Mouse (Mus musculus): ENCODE data around the gene Mfsd1.

Gene Mfsd1

DNA sequence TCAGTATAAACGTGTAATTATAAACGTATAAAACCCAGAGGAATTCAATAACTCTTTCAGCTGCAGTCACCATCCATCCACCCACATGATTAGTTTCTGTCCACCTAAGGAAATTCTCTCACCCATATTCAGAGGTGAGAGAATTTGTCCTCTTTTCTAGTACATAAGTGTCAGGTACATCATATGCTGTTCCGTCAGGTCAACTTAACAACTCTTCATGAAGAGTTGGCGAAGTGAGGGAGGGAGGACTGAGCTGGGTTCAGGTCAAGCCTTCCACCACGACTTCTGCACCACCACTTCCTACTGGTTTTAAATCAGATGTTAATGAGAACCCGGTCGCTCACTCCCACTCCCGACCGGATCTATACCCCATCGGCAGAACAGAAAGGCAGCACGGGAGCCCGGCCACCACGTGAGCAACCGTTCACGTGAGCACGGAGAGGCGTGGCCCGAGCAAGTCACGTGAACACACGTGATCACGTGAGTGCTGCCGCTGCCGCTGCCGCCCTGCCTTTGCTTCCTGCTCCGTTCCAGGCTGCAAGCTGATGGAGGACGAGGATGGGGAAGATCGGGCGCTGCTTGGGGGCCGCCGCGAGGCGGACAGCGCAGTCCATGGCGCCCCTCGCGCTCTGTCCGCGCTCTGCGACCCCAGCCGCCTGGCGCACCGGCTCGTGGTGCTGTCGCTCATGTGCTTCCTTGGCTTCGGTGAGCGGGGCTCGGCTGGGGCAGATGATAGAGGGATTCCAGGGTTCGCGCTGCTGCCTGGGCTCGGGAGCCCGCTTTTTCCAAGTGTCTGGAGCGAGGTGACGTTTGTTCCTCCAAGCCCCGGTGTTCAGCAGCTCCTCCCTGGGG lies at the start of gene Mfsd1:
TSS of gene Mfsd1 (plus strand) at position 469 of the 852 bp plus-strand sequence.
- peak; percentile 78 to 82 for DNase-seq (ENCODE audit: low spot score in 2 of 2)

GRCm38 (mm10) chr3:67543630-67544029 lies 38.9 kb upstream of the Mfsd1 start:
- DNase-seq (ENCODE audit: low spot score in 2 of 2): no peak

- no peak for DNase-seq (ENCODE audit: low spot score in 2 of 2)
Measured at GRCm38 (mm10) chr3:67551193-67551592, 31.3 kb upstream of the Mfsd1 start.

- DNase-seq (ENCODE audit: low spot score in 2 of 2): no peak
Measured at GRCm38 (mm10) chr3:67553281-67553680, 29.3 kb upstream of the Mfsd1 start.

- DNase-seq (ENCODE audit: low spot score in 2 of 2): no peak
Measured at GRCm38 (mm10) chr3:67553927-67554448, 28.6 kb upstream of the Mfsd1 start.

- DNase-seq (ENCODE audit: low spot score in 2 of 2): no peak
Measured at GRCm38 (mm10) chr3:67555211-67555610, 27.3 kb upstream of the Mfsd1 start.

DNA sequence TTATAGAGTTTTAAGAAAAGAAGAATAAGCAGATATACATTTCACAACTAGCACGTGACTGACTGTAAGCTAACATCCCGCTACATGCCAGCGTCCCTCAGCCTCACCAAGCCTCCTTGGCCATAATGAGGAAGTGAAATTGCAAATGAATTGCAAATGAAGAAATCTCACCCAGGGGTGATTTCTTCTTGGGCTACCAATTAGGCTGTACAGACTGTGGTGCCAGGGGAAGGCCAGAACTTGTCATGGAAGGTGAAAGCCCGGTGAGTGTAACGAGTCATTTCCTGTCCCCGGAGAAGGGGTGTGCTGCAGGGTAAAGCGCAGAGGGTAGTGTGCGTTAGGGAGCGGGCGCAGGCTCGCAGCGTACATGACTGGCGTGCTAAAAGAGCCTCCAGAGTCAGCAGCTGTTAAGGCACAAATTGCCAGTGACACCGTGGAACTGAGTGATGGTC lies 25.3 kb upstream of the Mfsd1 start:
- no peak for DNase-seq (ENCODE audit: low spot score in 2 of 2)

DNA sequence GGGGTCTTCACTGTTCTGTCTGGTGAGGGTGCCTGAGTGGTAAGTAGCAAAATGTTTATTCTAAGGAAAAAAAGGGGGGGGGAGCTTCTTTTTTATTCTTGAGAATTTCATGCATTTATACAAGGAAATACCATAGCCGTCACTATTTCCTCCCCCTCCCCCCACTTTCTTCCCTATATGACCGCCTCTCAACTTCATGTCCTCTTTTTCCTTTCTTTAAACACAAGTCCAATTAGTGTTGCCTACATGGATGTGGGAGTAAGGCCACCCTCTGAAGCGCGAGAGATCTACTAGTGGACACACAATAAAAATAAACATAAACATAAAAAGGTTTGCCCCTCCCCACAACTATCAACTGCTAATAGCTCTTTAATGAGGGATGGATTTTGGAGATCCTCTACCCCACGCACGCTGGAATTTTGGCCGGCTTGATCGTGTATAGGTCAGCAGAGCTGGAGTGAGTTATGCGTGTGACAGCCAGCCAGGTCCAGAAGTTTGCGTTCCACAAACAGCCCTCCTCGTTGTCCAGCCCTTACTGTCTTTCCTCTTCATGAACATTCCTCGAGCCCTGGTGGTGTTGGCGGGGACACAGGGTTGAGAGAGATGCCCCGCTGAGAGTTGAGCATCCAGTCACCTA lies 24.7 kb upstream of the Mfsd1 start:
- no peak for DNase-seq (ENCODE audit: low spot score in 2 of 2)

DNA sequence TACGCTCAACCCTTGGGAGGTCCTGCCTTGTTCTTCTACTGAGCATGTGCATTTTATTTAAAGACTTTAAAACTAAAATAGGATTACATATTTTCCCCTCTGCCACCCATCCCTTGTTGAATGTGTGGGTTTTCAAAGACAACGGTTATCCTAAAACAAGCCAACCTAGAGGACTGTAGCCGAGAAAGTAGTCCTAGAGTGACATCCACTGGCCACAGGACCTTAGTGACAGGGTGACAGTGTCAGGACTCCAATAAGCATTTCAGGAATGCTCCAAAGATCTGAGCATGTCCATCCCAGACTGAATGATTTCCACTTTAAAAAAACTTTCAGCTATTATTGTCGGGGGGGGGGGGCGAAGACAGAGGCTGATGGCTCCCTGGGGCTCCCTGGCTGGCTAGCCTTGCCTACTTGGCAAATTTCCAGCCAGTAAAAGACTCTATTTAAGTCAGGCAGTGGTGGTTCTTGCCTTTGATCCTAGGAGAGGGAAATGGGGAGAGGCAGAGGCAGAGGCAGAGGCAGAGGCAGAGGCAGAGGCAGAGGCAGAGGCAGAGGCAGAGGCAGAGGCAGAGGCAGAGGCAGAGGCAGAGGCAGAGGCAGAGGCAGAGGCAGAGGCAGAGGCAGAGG lies 17.7 kb upstream of the Mfsd1 start:
- no peak for DNase-seq (ENCODE audit: low spot score in 2 of 2)

DNA sequence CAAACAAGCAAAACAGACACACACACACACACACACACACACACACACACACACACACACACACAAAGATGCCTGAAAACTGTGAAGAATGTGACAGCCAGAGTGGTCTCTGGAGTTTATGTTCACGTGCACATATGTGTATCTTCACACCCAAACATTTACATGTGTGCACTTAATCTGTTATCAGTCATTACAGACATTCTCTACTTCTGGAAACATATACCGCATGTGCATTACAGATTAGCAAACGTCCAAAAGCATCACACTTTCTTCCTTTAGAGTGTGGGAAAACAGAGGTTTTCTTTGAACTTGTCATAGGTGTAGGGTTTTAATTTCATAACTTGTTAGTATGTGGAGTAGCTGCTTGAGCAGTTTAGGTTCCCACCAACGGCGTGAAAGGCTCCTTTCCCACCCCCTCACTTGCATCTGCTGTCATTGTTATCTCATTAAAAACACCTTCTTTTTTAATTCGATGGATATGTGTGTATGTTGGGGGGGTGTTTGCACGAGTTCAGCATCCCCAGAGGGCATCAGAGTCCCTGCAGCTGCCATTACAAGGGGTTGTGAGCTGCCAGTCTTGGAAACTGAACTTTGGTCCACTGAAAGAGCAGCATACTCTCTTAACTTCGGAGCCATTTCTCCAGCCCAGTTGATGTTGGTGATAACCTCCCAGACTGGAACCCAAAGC lies 16.9 kb upstream of the Mfsd1 start:
- no peak for DNase-seq (ENCODE audit: low spot score in 2 of 2)

GRCm38 (mm10) chr3:67568015-67568618 lies 14.4 kb upstream of the Mfsd1 start:
- peak; percentile 34 to 60 for DNase-seq (ENCODE audit: low spot score in 2 of 2)

GRCm38 (mm10) chr3:67572918-67573317 lies 9.6 kb upstream of the Mfsd1 start:
- no peak for DNase-seq (ENCODE audit: low spot score in 2 of 2)

DNA sequence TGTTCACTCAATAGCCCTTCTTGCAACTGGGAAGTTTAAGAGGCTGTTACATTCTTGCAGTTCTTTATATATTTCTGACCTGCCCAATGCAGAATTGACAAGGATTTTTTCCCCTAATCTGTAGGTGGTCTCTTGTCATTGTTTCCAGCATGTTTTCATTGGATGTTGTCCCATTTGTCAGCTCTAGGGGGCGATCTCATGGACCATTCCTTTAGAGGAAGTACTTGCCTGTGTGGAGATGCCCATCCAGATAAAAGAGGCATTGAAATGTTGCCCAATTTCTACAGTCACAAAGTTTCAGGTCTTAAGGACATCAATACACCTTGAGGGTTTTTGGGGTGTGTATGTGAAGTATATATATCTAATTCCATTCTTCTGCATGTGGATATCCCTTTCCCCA lies 9.0 kb upstream of the Mfsd1 start:
- no peak for DNase-seq (ENCODE audit: low spot score in 2 of 2)

DNA sequence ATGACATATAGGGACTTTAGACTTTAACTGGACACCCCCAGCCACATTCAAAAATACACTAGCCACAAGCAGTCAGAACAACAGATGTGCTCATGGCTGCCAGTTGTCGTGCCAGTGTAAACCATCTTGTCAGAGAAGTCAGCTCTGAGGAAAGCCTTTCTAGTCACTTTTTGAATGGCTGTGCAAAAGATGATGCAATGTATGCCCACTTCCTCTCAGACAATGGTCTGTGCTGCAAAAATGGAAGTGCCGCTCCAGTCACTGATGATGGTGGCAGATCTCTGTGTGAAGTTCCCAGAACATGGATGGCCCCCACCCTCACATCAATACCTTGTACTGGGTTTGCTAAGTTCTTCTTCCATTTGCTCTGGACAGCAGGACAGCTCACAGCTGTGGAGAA lies 6.3 kb upstream of the Mfsd1 start:
- no peak for DNase-seq (ENCODE audit: low spot score in 2 of 2)

DNA sequence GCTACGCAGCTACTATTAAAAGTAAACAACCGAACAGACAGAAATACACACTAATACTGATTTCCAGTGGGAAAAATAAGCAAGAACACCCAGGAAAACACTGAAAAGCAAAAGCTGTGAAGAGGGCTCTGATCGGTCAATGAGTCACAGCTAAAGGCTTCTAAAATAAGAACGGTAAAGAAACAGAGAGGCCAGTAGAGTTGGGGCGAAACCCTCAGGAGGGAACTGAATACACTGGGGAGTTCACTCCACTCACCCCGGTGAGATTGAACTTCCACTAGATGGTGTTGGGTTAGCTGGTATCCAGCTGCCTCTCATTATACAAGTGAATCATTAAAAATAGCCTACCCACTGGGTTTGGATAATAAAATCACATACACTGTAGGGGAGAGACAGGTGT lies 5.8 kb upstream of the Mfsd1 start:
- DNase-seq (ENCODE audit: low spot score in 2 of 2): no peak

DNA sequence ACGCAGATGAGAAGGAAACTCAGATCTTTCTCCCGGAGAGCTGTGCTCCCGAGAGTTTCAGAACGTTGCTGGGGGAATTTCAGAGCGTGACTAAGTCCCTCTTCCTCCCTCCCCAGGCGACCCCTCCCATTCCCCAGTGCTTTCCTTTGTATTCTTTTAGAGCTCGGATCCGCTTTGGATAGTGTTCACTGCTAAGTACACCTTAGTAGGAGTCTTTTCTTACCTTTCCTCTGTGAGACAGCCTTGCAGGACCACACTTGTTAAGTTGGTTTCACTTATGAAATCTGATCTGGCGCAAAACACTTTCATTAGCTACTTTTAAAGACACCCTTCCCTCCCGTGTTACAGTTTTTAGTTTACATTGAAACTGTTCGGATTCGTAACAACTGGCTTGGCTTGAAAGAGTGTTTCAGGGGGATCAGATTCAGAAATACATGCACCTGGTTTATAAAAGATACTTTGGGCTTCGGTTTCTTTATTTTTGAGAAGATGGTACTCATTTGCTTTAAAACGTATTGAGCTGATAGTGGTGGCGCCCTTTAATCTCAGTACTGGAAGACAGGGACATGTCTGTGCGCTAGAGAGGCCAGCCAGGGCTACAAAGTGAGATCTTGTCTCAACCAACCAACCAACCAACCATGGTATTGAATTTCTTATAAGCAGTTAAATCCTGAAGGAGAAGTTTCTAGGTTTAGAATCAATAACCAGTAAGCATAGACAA lies 744 bp downstream of the Mfsd1 start:
- no peak for DNase-seq (ENCODE audit: low spot score in 2 of 2)

GRCm38 (mm10) chr3:67583846-67584186 lies 1.3 kb downstream of the Mfsd1 start:
- DNase-seq (ENCODE audit: low spot score in 2 of 2): no peak

- DNase-seq (ENCODE audit: low spot score in 2 of 2): no peak
Measured at GRCm38 (mm10) chr3:67586511-67586910, 4.0 kb downstream of the Mfsd1 start.

DNA sequence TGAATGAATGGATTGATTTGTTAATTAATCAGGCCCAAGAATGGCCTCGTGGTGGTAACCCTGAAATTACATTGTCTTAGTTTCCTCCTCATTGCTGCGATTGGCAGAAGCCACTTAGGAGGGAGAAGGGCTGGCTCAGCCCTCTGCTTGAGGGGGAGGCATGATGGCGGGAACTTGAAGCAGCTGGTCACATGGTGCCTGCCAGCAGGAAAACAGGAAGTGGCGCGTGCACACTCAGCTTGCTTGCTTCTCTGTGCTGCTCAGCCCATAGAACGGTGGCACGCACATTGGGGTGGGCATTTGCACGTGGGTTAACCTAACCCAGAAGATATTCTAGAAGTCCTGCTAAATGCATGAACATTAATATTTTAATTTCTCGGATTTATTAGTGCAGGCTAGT lies 4.9 kb downstream of the Mfsd1 start:
- DNase-seq (ENCODE audit: low spot score in 2 of 2): no peak

DNA sequence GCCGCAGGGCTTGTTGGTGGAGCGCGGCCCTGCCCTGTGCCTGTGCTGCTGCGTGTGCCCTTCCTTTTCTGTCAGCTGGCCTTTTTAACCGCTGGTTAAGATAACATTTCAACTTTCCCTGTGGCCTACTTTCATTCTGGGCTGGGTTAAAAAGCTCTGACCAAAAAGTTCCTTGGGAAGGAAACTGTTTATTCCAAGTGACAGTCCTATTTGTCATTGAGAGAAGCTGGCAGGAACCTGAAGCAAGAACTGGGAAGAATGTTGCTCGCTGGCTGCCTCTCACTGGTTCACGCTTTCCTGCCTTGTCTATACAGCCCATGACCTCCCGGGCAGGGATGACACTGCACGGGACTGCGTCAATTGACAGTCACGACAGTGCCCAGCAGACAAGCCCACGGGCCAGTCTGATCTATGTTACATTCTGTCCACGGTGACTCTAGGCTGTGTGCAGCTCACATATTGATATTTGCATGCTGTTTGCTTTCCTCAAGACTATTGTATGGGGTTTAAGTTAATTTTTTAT lies 19.1 kb downstream of the Mfsd1 start:
- no peak for DNase-seq (ENCODE audit: low spot score in 2 of 2)

- no peak for DNase-seq (ENCODE audit: low spot score in 2 of 2)
Measured at GRCm38 (mm10) chr3:67618222-67618621, 35.7 kb downstream of the Mfsd1 start.
